Mouse (Mus musculus) C2C12 (cell line): ENCODE data around the gene 2310033P09Rik. TPM values are rescaled to one million over a fixed set of nuclear protein-coding genes. Genes with fewer than 3 reads are reported as not detected.

ENCODE experiments used
- H3K27me3 ChIP-seq: one replicate; pipeline ENCODE4 v1.6.1; 2011; ENCODE audit not compliant: control insufficient read depth, insufficient read depth, insufficient read length
- H3K36me3 ChIP-seq: one replicate; pipeline ENCODE4 v1.6.1; 2011; ENCODE audit not compliant: control insufficient read depth, insufficient read depth
- H3K4me3 ChIP-seq: one replicate; pipeline ENCODE4 v1.5.1; 2011; ENCODE audit warnings: mild to moderate bottlenecking, control low read depth; ENCODE audit not compliant: poor library complexity, insufficient read depth, severe bottlenecking
- H3K79me2 ChIP-seq: one replicate; pipeline ENCODE4 v1.6.1; 2011; ENCODE audit not compliant: control insufficient read depth, insufficient read depth
- H3K79me3 ChIP-seq: one replicate; pipeline ENCODE4 v1.6.1; 2011; ENCODE audit warnings: low read depth, control low read depth
- H3ac ChIP-seq: one replicate; pipeline ENCODE3; 2011; ENCODE audit warnings: low read depth; ENCODE audit not compliant: control insufficient read depth, insufficient read length
- CEBPB ChIP-seq: IDR thresholded peaks from one replicate; pipeline ENCODE4 v1.6.1; 2011; ENCODE audit warnings: low read depth, mild to moderate bottlenecking, control low read depth, moderate library complexity
- CTCF ChIP-seq: IDR thresholded peaks from one replicate; pipeline ENCODE4 v1.5.1; 2011; ENCODE audit not compliant: control insufficient read depth, insufficient read depth, insufficient read length
- FOSL1 ChIP-seq: IDR thresholded peaks from one replicate; pipeline ENCODE4 v1.8.0; 2011; ENCODE audit warnings: mild to moderate bottlenecking, low read length; ENCODE audit not compliant: poor library complexity, insufficient read depth, severe bottlenecking
- MAX ChIP-seq: IDR thresholded peaks from one replicate; pipeline ENCODE4 v1.6.1; 2011; ENCODE audit warnings: mild to moderate bottlenecking, control low read depth
- MYOD1 ChIP-seq: IDR thresholded peaks from one replicate; pipeline ENCODE4 v1.6.1; 2011; ENCODE audit warnings: low read depth; ENCODE audit not compliant: control insufficient read depth, insufficient read length
- MYOG ChIP-seq: IDR thresholded peaks from one replicate; pipeline ENCODE4 v1.6.1; 2011; ENCODE audit not compliant: control insufficient read depth, insufficient read length; ENCODE audit errors: extremely low read depth
- USF1 ChIP-seq: IDR thresholded peaks from one replicate; pipeline ENCODE4 v1.6.1; 2011; ENCODE audit warnings: low read depth, mild to moderate bottlenecking, control low read depth, moderate library complexity
- long read RNA-seq, 2 experiments: library from polyadenylated mRNA; unstranded; transcript quantifications; one replicate each; pipeline ENCODE4 v2.0.0; 2019 to 2020
- polyA plus RNA-seq: library from polyadenylated mRNA; unstranded; fragments of >200 nt; fragmentation: generic; extraction: Trizol; gene quantifications from one replicate; pipeline ENCODE4 v1.2.1, GENCODE M21; 2012; ENCODE audit warnings: missing spikeins

The 2310033P09Rik gene
- polyA plus RNA-seq: 17.8 TPM
- long read RNA-seq, experiment 1, transcript 2310033P09Rik-201 (7 exons, 1,285 nt): major isoform, 12 of 41 reads
- long read RNA-seq, experiment 1, partial matches to known transcripts: 23 of 41 reads
- long read RNA-seq, experiment 1, other reads (novel, unspliced or antisense): 6 of 41 reads
- long read RNA-seq, experiment 2, partial matches to known transcripts: 2 of 8 reads
- long read RNA-seq, experiment 2, other reads (novel, unspliced or antisense): 2 of 8 reads

DNA sequence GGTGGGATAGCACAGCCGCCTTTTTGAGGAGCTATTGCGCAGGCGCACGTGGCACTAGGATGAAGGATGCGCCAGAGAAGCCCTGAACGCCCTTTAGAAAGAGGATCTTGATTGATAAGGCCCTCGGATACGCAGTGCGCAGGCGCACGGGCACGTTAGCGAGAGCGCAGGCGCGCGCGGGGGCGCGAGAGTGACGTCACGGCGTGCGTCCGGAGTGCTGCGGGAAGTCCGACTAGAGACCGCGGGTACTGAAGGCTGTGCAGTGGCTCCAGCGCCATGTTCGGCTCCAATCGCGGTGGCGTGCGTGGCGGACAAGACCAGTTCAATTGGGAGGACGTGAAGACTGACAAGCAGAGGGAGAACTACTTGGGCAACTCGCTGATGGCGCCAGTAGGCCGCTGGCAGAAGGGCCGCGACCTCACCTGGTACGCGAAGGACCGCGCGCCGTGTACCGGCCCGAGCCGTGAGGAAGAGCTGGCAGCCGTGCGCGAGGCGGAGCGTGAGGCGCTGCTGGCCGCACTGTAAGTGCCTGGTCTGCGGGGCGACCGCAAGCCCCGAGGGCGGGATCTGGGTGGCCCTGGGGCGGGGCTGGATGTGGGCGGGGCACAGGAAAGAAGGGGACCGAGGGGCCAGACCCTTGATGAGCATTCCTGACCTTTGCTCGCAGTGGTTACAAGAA, at the start of gene 2310033P09Rik:
Gene 2310033P09Rik, plus strand, starts transcription at position 169 of the 679 bp plus-strand sequence.
- Histone ChIP-seq H3K4me3 (peak within 1 kb of the TSS; percentile 80), H3K36me3 (peaks cover 56% of the 10 kb centered on the region), H3K79me3 (peaks cover 13% of the 10 kb centered on the region), H3K27me3 (no peaks in the 10 kb centered on the region), H3K79me2 (peaks cover 50% of the 10 kb centered on the region), H3ac (peak within 1 kb of the TSS; percentile 67)
- TF ChIP-seq CEBPB (no peak), MAX (peak; percentile 12)

DNA sequence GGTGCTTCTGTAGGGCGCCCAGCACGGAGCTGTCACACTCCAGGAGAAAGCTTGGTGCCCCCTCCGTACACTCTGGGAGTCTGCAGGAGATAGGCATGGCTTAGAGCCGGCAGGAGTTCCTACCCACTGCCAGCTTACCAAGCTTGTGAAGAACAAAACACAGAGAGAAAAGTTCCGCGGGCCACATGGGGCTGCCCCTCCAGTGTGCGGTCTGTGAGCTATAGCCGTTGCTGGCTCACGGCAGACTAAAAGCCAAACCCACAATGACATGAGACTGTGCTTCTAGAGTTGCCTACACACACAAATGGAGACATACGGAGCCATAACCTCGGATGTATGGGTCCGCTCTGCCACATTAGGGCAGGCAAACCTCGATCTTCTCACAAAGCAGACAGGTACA, 49.0 kb upstream of the 2310033P09Rik start:
- Histone ChIP-seq H3K36me3 (peaks cover 4% of the 10 kb centered on the region), H3K4me3 (no peak overlapping the region), H3K79me3 (no peaks in the 10 kb centered on the region), H3K79me2 (no peaks in the 10 kb centered on the region), H3K27me3 (no peaks in the 10 kb centered on the region), H3ac (no peak overlapping the region)
- TF ChIP-seq MYOD1: no peak
- no peak for TF ChIP-seq CTCF
- no peak for TF ChIP-seq FOSL1
- TF ChIP-seq USF1: no peak

DNA sequence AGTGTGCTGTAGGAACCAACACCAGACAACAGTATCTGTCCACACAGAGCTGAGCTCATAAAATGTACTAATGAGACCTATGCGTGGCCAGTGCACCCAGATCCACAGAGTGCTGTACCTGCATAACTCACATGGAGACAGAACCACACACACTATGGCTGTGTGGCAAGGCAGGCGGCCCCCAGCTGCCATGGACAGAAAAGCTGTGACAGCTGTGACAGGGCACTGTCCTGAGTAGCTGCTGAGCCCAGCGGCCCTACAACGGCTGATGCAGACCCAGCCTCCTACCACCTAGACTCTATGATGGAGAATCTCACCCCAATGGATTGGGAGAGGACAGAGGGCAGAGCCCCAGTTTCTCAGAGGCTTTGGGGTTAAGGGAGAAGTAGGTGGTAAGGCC, 48.6 kb upstream of the 2310033P09Rik start:
- H3ac ChIP-seq: no peak overlapping the region
- H3K27me3 ChIP-seq: no peaks in the 10 kb centered on the region
- no peak for TF ChIP-seq MYOD1
- TF ChIP-seq MAX: no peak
- TF ChIP-seq CTCF: no peak
- TF ChIP-seq USF1: no peak
- no peak for TF ChIP-seq CEBPB
- no peak for TF ChIP-seq FOSL1
- no peak for TF ChIP-seq MYOG
- H3K4me3 ChIP-seq: no peak overlapping the region
- H3K79me3 ChIP-seq: no peaks in the 10 kb centered on the region
- peaks cover 4% of the 10 kb centered on the region for H3K36me3 ChIP-seq
- H3K79me2 ChIP-seq: no peaks in the 10 kb centered on the region

DNA sequence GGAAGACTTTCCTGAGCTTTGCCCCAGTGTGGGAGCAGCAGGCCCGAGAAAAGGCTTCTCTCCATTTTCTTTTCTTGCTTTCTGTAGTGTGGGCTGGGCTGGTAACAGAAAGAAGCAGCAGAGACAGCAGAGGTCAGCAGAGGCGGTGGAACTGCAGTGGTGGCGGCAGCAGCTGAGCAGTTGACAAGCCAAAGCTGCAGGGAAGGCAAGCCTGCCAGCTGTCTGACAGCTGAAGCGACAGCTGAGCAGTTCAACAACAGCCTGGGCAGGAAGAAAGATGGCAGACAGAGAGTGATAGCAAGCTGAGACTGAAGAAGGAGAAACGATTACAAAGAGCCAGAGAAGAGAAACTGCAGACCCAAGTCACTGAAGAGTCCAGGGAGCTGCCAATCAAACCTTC, 46.7 kb upstream of the 2310033P09Rik start:
- Histone ChIP-seq H3K4me3 (no peak overlapping the region), H3K79me2 (no peaks in the 10 kb centered on the region), H3K36me3 (peaks cover 4% of the 10 kb centered on the region), H3K79me3 (no peaks in the 10 kb centered on the region), H3K27me3 (no peaks in the 10 kb centered on the region), H3ac (no peak overlapping the region)
- no peak for TF ChIP-seq MYOD1
- TF ChIP-seq MYOG: no peak
- TF ChIP-seq CEBPB: no peak
- TF ChIP-seq MAX: no peak
- no peak for TF ChIP-seq FOSL1
- no peak for TF ChIP-seq USF1
- TF ChIP-seq CTCF: no peak

DNA sequence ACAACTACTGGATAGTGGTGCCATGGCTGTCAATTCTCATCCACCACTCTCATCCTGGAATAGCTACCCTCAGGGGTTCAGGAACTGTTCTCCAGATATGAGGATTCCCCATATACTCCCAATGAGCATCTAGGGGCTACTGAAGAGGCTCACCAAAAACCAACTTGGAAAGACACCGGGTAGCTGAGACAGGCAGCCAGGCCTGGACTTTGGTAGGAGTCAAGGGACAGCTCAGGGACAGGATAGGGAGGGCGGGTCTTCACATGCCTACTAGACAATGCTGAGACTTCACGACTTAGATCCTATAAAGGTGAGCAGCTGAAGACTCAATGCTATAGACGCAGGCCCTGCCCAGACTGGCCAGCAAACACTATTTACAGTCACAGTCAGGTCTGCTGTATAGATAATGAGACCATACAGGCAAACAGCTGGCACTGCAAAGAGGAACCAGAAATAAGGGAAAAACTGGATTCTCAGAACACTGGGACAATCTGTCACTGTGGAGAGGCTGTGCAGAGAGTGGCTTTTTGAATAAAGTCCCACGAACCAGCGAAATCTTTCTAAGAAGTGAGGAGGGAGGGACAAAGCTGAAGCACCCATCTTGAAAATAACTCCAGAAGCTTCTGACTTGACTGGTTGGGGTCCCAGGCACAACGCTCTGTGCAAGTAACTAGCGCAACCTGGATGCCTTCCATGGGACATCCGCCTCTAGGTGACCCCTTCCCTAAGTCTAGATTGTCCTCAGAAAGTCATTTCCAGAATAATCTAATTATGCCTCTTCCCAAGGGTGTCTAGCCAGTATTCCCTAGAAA, 45.5 kb upstream of the 2310033P09Rik start:
- no peaks in the 10 kb centered on the region for H3K36me3 ChIP-seq
- no peaks in the 10 kb centered on the region for H3K27me3 ChIP-seq
- peak overlapping the region; percentile 45 for H3K4me3 ChIP-seq
- peak overlapping the region; percentile 53 for H3ac ChIP-seq
- no peaks in the 10 kb centered on the region for H3K79me3 ChIP-seq
- H3K79me2 ChIP-seq: no peaks in the 10 kb centered on the region
- no peak for TF ChIP-seq MYOG
- TF ChIP-seq USF1: no peak
- no peak for TF ChIP-seq MAX
- TF ChIP-seq CTCF: no peak
- no peak for TF ChIP-seq CEBPB
- no peak for TF ChIP-seq MYOD1
- TF ChIP-seq FOSL1: no peak
